Mouse (Mus musculus) neural tube, embryonic 14.5 days (tissue): ENCODE measurements around the gene Rnf2. TPM values are rescaled to one million over a fixed set of nuclear protein-coding genes. Genes with fewer than 3 reads are reported as not detected.
"Not testable (repeated sequence)": the region's sequence is repeated elsewhere in the genome, so short reads cannot be mapped to it uniquely, and the experiment has no call there.

Experiments used
- ATAC-seq: fragments of 200-750 bp; cut with Nextera tagmentation; 2 replicates; pipeline ENCODE4 v1.8.0; 2017; ENCODE audit warnings: low read depth, mild to moderate bottlenecking, moderate TSS enrichment, moderate library complexity
- H3K27ac ChIP-seq: fragments of 300-500 bp; sonication (generic); 2 replicates; pipeline ENCODE4 v1.5.1; 2014; ENCODE audit warnings: low read depth, mild to moderate bottlenecking, control low read depth, low read length, moderate library complexity, mixed read lengths
- H3K27me3 ChIP-seq: fragments of 300-500 bp; sonication (generic); 2 replicates; pipeline ENCODE4 v1.6.1; 2014; ENCODE audit warnings: low read length; ENCODE audit not compliant: control insufficient read depth, insufficient read depth
- H3K36me3 ChIP-seq: fragments of 300-500 bp; sonication (generic); 2 replicates; pipeline ENCODE4 v1.6.1; 2014; ENCODE audit warnings: low read length, mixed read lengths; ENCODE audit not compliant: control insufficient read depth, insufficient read depth
- H3K4me1 ChIP-seq: fragments of 300-500 bp; sonication (generic); 2 replicates; pipeline ENCODE4 v1.6.1; 2014; ENCODE audit warnings: low read length; ENCODE audit not compliant: control insufficient read depth, insufficient read depth
- H3K4me2 ChIP-seq: fragments of 300-500 bp; sonication (generic); 2 replicates; pipeline ENCODE4 v1.6.1; 2014; ENCODE audit warnings: mild to moderate bottlenecking, low read depth, low read length, control low read depth
- H3K4me3 ChIP-seq: fragments of 300-500 bp; sonication (generic); 2 replicates; pipeline ENCODE4 v1.5.1; 2014; ENCODE audit warnings: low read depth, low read length, control low read depth, mixed read lengths
- H3K9ac ChIP-seq: fragments of 300-500 bp; sonication (generic); replicated peaks from 2 replicates; pipeline ENCODE4 v1.6.1; 2014; ENCODE audit warnings: low read depth, mild to moderate bottlenecking, control low read depth, low read length, mixed read lengths
- H3K9me3 ChIP-seq: fragments of 300-500 bp; sonication (generic); 2 replicates; pipeline ENCODE4 v1.6.1; 2016; ENCODE audit warnings: low read length; ENCODE audit not compliant: control insufficient read depth
- WGBS: fragments of 180-500 bp; shearing (Covaris S2); extraction: QIAGEN DNeasy Blood & Tissue Kit; methylation state at CpG from one replicate; pipeline ENCODE4 v1.1.7; 2014; 5-methylcytosine and 5-hydroxymethylcytosine counted together
- polyA plus RNA-seq: library from polyadenylated mRNA; unstranded; fragments of >200 nt; fragmentation: Nextera tagmentation; extraction: Ambion mirVana; gene quantifications from 2 replicates; pipeline ENCODE4 v1.2.1, GENCODE M21; 2014

Gene Rnf2
- polyA plus RNA-seq, 1 experiment from 2014 or later: 124 TPM

DNA sequence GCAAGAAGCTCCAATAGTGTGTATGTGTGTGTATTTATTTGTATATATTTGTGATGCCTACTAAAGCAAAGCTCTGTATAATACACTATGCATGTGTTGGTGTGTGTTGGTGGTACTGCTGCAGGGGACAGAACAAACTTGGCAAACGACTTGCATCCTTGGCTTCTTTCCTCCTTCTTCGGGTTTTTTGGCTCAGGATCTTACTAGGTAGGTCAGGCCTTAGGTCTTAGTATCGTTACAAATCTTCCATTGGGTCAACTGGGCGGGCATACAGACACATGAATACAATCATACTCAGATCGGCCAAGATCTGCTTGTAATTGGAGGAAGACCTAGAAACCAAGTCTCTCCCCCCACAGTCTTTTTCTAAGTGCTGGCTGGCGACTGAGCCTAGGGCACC, 6.0 kb downstream of the Rnf2 start:
- Histone ChIP-seq H3K9ac (no peak overlapping the region), H3K27me3 (no peaks in the 10 kb centered on the region), H3K36me3 (no peaks in the 10 kb centered on the region), H3K4me1 (peaks cover 15% of the 10 kb centered on the region), H3K9me3 (no peaks in the 10 kb centered on the region), H3K4me2 (no peak overlapping the region), H3K4me3 (no peak overlapping the region), H3K27ac (no peak overlapping the region)
- no peak for ATAC-seq
- 73% methylated on average over 6 of the region's 6 CpGs for WGBS

DNA sequence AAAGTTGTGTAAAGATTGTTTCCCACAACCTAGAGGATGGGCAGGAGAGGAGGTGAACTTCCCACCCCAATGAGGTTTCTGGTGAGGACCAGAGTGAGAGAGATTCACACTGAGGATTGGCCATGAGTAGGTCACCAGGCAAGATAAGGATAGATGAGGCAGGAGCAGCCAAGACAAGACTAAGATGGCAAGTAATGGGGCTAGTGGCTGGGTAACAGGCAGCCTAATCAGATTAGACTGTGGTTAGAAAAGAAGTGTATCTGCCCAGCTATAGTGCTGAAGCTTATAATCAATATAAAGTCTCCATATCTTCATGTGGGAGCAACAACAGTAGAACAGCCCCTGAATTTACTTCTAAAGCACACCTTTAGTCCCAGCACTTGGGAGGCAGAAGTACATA, 6.9 kb downstream of the Rnf2 start:
- no peak overlapping the region for H3K4me2 ChIP-seq
- H3K36me3 ChIP-seq: no peaks in the 10 kb centered on the region
- peaks cover 14% of the 10 kb centered on the region for H3K4me1 ChIP-seq
- H3K9me3 ChIP-seq: no peaks in the 10 kb centered on the region
- H3K27ac ChIP-seq: no peak overlapping the region
- no peak overlapping the region for H3K9ac ChIP-seq
- no peak for ATAC-seq
- no peak overlapping the region for H3K4me3 ChIP-seq
- H3K27me3 ChIP-seq: no peaks in the 10 kb centered on the region

DNA sequence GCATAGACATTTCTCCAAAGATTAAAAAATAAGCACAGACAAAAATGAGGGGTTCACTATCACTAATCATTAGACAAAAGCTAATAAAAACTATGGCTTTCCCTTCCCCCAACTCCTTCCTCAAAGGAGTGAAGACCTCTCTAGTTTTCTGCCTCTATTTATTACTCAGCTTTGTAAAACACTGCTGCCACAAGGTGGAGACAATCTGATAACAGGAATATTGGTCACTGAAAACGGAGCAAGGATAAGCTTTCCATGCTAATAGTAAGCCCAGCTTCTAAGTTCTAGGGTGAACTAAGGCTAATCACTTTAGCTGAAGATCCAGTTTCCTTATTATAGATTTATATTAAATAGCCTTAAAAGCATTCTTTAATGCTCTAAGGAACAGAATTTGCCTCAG, 8.3 kb downstream of the Rnf2 start:
- 47% methylated on average over 1 of the region's 1 CpGs for WGBS
- no peak for ATAC-seq

DNA sequence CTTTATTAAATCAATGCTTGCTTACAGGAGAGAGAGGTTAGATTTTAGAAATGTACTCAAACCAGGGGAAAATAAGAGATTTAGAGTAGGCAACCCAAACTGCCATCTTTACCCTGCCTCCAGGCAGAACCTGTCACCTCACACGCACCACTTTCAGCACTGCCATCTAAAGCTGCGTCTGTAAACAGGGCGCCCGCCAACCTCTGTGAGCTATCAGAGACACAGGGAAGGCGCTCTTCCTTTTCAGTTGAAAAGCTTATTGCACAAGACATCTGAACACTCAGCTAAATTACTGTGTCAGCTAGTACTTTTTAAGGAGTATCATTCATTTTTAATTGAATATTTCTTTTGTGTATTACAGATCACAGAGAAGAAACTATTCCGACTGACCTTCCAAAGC, 10.9 kb downstream of the Rnf2 start:
- Histone ChIP-seq H3K9me3 (no peaks in the 10 kb centered on the region), H3K27me3 (no peaks in the 10 kb centered on the region), H3K36me3 (no peaks in the 10 kb centered on the region), H3K9ac (no peak overlapping the region), H3K4me1 (0 out of 2 replicates have a peak, but pooled peaks cover 2% of the 10 kb centered on the region), H3K4me2 (no peak overlapping the region), H3K4me3 (no peak overlapping the region), H3K27ac (no peak overlapping the region)
- 84% methylated on average over 6 of the region's 6 CpGs for WGBS
- ATAC-seq: no peak

More for the DNA sequence above, 8.3 kb downstream of the Rnf2 start:
- Histone ChIP-seq H3K27me3 (no peaks in the 10 kb centered on the region), H3K9me3 (no peaks in the 10 kb centered on the region), H3K27ac (no peak overlapping the region), H3K4me1 (peaks cover 12% of the 10 kb centered on the region; the same call in 1 of the 2 replicates), H3K9ac (no peak overlapping the region), H3K4me3 (no peak overlapping the region), H3K36me3 (no peaks in the 10 kb centered on the region), H3K4me2 (no peak overlapping the region)

DNA sequence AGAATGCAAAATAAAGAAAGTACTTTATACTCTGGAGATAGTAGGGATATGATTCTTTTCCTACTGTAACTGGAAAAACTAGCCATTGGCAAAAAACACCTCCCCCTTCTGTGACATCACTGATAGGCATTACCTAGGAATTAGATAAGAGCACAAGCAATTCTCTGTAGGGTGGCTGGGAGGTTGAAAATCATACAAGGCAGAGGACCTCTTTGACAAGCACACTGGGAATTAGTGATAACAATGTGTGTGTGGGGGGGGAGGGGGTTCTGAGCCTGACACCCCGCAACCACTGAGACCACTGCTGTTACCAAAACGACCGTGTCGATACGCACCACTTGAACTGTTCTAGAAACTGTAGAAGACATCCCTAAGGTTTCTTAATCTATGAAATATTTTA, 16.0 kb downstream of the Rnf2 start:
- H3K9ac ChIP-seq: no peak overlapping the region
- H3K4me3 ChIP-seq: no peak overlapping the region
- WGBS: 73% methylated on average over 5 of the region's 5 CpGs
- H3K9me3 ChIP-seq: no peaks in the 10 kb centered on the region
- H3K4me2 ChIP-seq: no peak overlapping the region
- no peak for ATAC-seq
- H3K27ac ChIP-seq: no peak overlapping the region
- H3K27me3 ChIP-seq: no peaks in the 10 kb centered on the region
- H3K36me3 ChIP-seq: no peaks in the 10 kb centered on the region
- H3K4me1 ChIP-seq: no peaks in the 10 kb centered on the region

DNA sequence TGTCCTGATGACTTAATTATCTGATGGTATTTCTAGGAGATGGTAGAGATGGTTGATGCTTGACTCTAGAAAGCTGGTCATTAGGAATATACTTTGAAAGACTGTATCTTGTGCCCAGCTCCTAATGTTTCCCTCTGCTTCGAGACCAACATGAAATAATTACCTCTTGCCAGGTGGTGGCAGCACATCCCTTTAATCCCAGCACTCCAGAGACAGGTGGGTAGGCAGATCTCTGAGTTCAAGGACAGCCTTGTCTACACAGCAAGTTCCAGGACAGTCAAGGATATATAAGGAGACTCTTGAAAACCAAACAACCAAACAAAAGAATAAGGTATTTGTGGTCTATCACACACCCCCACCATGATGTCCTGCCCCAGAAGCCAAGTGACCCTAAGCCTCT, 17.2 kb downstream of the Rnf2 start:
- WGBS: 75% methylated on average over 1 of the region's 1 CpGs

DNA sequence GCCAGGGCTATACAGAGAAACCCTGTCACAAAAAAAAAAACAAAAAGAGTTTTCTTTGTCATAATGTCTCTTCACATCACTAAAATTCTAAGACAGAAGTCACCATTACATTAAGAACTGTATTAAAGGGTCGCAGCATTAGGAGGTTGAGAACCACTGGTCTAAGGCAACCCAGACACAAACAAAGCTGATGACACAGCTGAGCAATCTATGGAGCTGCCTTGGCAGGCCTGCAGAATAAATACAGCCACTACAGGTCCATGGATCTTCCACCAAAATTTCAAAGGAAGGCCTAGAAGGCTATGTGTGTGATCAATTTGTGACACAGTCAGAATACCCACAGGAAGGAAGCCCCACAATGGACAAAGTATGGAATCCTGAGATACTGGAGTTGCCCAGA, 18.3 kb downstream of the Rnf2 start:
- ATAC-seq: no peak
- no peak overlapping the region for H3K27ac ChIP-seq
- H3K9ac ChIP-seq: no peak overlapping the region
- H3K9me3 ChIP-seq: no peaks in the 10 kb centered on the region
- 100% methylated on average over 1 of the region's 1 CpGs for WGBS
- H3K36me3 ChIP-seq: no peaks in the 10 kb centered on the region
- no peak overlapping the region for H3K4me2 ChIP-seq
- no peaks in the 10 kb centered on the region for H3K27me3 ChIP-seq
- H3K4me1 ChIP-seq: no peaks in the 10 kb centered on the region
- H3K4me3 ChIP-seq: no peak overlapping the region

More for the DNA sequence above, 17.2 kb downstream of the Rnf2 start:
- Histone ChIP-seq H3K27me3 (no peaks in the 10 kb centered on the region), H3K4me3 (no peak overlapping the region), H3K27ac (no peak overlapping the region), H3K9ac (no peak overlapping the region), H3K9me3 (no peaks in the 10 kb centered on the region), H3K36me3 (no peaks in the 10 kb centered on the region), H3K4me1 (no peaks in the 10 kb centered on the region), H3K4me2 (no peak overlapping the region)
- no peak for ATAC-seq

DNA sequence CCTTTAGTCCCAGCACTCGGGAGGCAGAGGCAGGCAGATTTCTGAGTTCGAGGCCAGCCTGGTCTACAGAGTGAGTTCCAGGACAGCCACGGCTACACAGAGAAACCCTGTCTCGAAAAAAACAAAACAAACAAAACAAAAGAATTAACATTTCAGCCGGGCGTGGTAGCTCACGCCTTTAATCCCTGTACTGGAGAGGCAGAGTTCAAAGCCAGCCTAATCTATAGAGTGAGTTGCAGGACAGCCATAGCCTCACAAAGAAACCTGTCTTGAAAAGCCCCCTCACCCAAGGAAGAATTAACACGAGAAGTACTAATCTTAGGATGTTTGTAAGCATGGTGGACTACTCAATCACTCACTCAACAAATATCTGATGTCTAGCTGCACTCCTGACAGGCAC, 28.4 kb downstream of the Rnf2 start:
- not testable (repeated sequence) for H3K4me2 ChIP-seq, H3K9me3 ChIP-seq, H3K4me3 ChIP-seq, H3K9ac ChIP-seq, H3K27me3 ChIP-seq, H3K27ac ChIP-seq, ATAC-seq, H3K4me1 ChIP-seq
- H3K36me3 ChIP-seq: peaks cover 53% of the 10 kb centered on the region
- 95% methylated on average over 8 of the region's 8 CpGs for WGBS

DNA sequence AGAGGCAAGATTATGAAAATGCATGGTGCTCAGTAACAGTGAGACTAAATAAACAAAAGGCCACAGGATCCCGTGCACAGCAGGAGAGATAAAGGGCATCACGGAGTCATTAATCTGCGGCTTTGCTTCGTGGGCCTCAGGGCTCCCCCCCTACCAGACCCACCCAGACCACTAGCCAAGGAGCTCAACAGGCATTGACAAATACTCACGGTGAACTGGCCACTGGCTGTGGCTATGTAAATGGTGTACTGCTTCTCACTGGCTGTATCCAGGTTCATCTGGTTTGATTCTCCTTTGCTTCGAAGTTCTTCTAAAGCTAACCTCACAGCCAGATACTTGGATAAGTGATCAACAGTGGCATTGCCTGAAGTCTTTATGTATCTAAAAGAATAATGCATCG, 29.3 kb downstream of the Rnf2 start:
- no peaks in the 10 kb centered on the region for H3K4me1 ChIP-seq
- no peak overlapping the region for H3K9ac ChIP-seq
- peaks cover 45% of the 10 kb centered on the region for H3K36me3 ChIP-seq
- H3K9me3 ChIP-seq: no peaks in the 10 kb centered on the region
- WGBS: 31% methylated on average over 7 of the region's 7 CpGs
- ATAC-seq: no peak
- H3K4me2 ChIP-seq: no peak overlapping the region
- H3K27ac ChIP-seq: no peak overlapping the region
- H3K27me3 ChIP-seq: no peaks in the 10 kb centered on the region
- H3K4me3 ChIP-seq: no peak overlapping the region

DNA sequence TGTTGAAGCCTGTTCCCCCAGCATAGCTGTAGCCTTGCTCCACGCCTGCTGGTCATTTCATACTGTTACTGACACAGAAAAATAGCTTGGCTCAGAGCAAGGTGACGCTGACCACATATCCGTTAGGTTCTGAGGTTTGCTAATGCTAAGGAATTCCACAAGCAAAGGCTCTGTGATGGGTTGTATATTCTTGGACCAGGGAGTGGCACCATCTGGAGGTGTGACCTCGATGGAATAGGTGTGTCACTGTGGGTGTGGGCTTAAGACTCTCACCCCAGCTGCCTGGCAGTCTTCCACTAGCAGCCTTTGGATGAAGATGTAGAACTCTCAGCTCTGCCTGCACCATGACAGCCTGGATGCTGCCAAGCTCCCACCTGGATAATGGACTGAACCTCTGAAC, 34.2 kb downstream of the Rnf2 start:
- WGBS: 91% methylated on average over 4 of the region's 4 CpGs
- H3K4me2 ChIP-seq: no peak overlapping the region
- H3K9me3 ChIP-seq: no peaks in the 10 kb centered on the region
- H3K27me3 ChIP-seq: no peaks in the 10 kb centered on the region
- no peak overlapping the region for H3K9ac ChIP-seq
- ATAC-seq: no peak
- no peak overlapping the region for H3K27ac ChIP-seq
- no peak overlapping the region for H3K4me3 ChIP-seq
- peaks cover 15% of the 10 kb centered on the region for H3K36me3 ChIP-seq
- no peaks in the 10 kb centered on the region for H3K4me1 ChIP-seq
